Mouse (Mus musculus): Measurements from ENCODE around the gene Shank2.

- TF ChIP-seq HCFC1 (IDR thresholded peaks at IDR 0.05; ENCODE audit: borderline replicate concordance, insufficient read depth, low read length) (no peak), ZC3H11A (IDR thresholded peaks at IDR 0.05; ENCODE audit: borderline replicate concordance, low read depth, low read length) (no peak), CHD2 (IDR thresholded peaks at IDR 0.05; ENCODE audit: low read depth, low read length) (no peak), MAFK (IDR thresholded peaks at IDR 0.05; ENCODE audit: insufficient read depth, low read depth, low read length) (no peak), ZNF384 (IDR thresholded peaks at IDR 0.05; ENCODE audit: low read depth, low read length) (no peak)
These were observed 138.7 kb downstream of the Shank2 start for GRCm38 (mm10) chr7:144140470-144140869.
